Mouse (Mus musculus): ENCODE data around the gene Cdkal1.

Cdkal1 gene

GRCm38 (mm10) chr13:29483950-29484349 lies 371.5 kb downstream of the Cdkal1 start:
- no peak for DNase-seq

GRCm38 (mm10) chr13:29482147-29482863 lies 373.2 kb downstream of the Cdkal1 start:
- no peak for DNase-seq

GRCm38 (mm10) chr13:29476421-29476820 lies 379.1 kb downstream of the Cdkal1 start:
- DNase-seq: no peak

- peak; percentile 14 for DNase-seq
Observed at GRCm38 (mm10) chr13:29474301-29474700, 381.2 kb downstream of the Cdkal1 start.

GRCm38 (mm10) chr13:29473779-29474178 lies 381.7 kb downstream of the Cdkal1 start:
- DNase-seq: no peak

GRCm38 (mm10) chr13:29462271-29462670 lies 393.2 kb downstream of the Cdkal1 start:
- no peak for DNase-seq

- DNase-seq: no peak
Observed at GRCm38 (mm10) chr13:29460741-29461140, 394.7 kb downstream of the Cdkal1 start.

GRCm38 (mm10) chr13:29458385-29458784 lies 397.1 kb downstream of the Cdkal1 start:
- no peak for DNase-seq

- DNase-seq: no peak
Observed at GRCm38 (mm10) chr13:29437067-29437466, 418.4 kb downstream of the Cdkal1 start.

- DNase-seq: no peak
Observed at GRCm38 (mm10) chr13:29434726-29435125, 420.7 kb downstream of the Cdkal1 start.

GRCm38 (mm10) chr13:29430919-29431318 lies 424.6 kb downstream of the Cdkal1 start:
- no peak for DNase-seq

GRCm38 (mm10) chr13:29429877-29430276 lies 425.6 kb downstream of the Cdkal1 start:
- no peak for DNase-seq

- DNase-seq: no peak
Observed at GRCm38 (mm10) chr13:29429196-29429595, 426.3 kb downstream of the Cdkal1 start.

- DNase-seq: no peak
Observed at GRCm38 (mm10) chr13:29416450-29417136, 438.9 kb downstream of the Cdkal1 start.

GRCm38 (mm10) chr13:29415967-29416366 lies 439.5 kb downstream of the Cdkal1 start:
- no peak for DNase-seq

GRCm38 (mm10) chr13:29414878-29415277 lies 440.6 kb downstream of the Cdkal1 start:
- no peak for DNase-seq

GRCm38 (mm10) chr13:29414470-29414869 lies 441.0 kb downstream of the Cdkal1 start:
- no peak for DNase-seq

GRCm38 (mm10) chr13:29411176-29411575 lies 444.3 kb downstream of the Cdkal1 start:
- DNase-seq: no peak

- DNase-seq: no peak
Observed at GRCm38 (mm10) chr13:29407619-29408018, 447.9 kb downstream of the Cdkal1 start.

GRCm38 (mm10) chr13:29405316-29405715 lies 450.2 kb downstream of the Cdkal1 start:
- no peak for DNase-seq

GRCm38 (mm10) chr13:29403217-29403616 lies 452.3 kb downstream of the Cdkal1 start:
- no peak for DNase-seq

- no peak for DNase-seq
Observed at GRCm38 (mm10) chr13:29402526-29403040, 452.9 kb downstream of the Cdkal1 start.

GRCm38 (mm10) chr13:29399908-29400307 lies 455.6 kb downstream of the Cdkal1 start:
- no peak for DNase-seq

- no peak for DNase-seq
Observed at GRCm38 (mm10) chr13:29398456-29398855, 457.0 kb downstream of the Cdkal1 start.
